Mouse (Mus musculus) ES-E14 (cell line): ENCODE data around the gene Krt75. TPM values are rescaled to one million over a fixed set of nuclear protein-coding genes. Genes with fewer than 3 reads are reported as not detected.

Experiments
- DNase-seq: peaks from one replicate; pipeline ENCODE4 v3.0.0-alpha.2; 2013; ENCODE audit warnings: low read depth, low spot score
- H3K27ac ChIP-seq: 2 replicates; pipeline ENCODE4 v1.5.1; 2012; ENCODE audit warnings: low read depth, mild to moderate bottlenecking, low read length, moderate library complexity, mixed read lengths; ENCODE audit not compliant: poor library complexity, insufficient read depth, severe bottlenecking
- H3K36me3 ChIP-seq: 2 replicates; pipeline ENCODE4 v1.6.1; 2012; ENCODE audit warnings: mild to moderate bottlenecking, low read length, moderate library complexity, mixed read lengths; ENCODE audit not compliant: control insufficient read depth, poor library complexity, insufficient read depth, severe bottlenecking
- H3K4me1 ChIP-seq, 2 experiments: fragments of 150-350 bp in 1 of 2; sonication (generic) in 1 of 2; 2 replicates each; pipeline ENCODE4 v1.6.1; 2012; ENCODE audit warnings: low read length in 2 of 2, mild to moderate bottlenecking in 1 of 2, mixed read lengths in 1 of 2; ENCODE audit not compliant: control insufficient read depth in 2 of 2, insufficient read depth in 2 of 2, poor library complexity in 1 of 2
- H3K4me3 ChIP-seq, 2 experiments: fragments of 150-350 bp in 1 of 2; sonication (generic) in 1 of 2; 2 replicates each; pipeline ENCODE4 v1.5.1; 2012; ENCODE audit warnings: low read length in 2 of 2, low read depth in 1 of 2, mild to moderate bottlenecking in 1 of 2, mixed read lengths in 1 of 2; ENCODE audit not compliant: insufficient read depth in 1 of 2, poor library complexity in 1 of 2, severe bottlenecking in 1 of 2
- H3K9ac ChIP-seq: 2 replicates; pipeline ENCODE4 v1.6.1; 2012; ENCODE audit warnings: low read depth, mild to moderate bottlenecking, low read length, mixed read lengths; ENCODE audit not compliant: poor library complexity, insufficient read depth, severe bottlenecking
- H3K9me3 ChIP-seq: fragments of 150-350 bp; sonication (generic); 2 replicates; pipeline ENCODE4 v1.6.1; 2012; ENCODE audit warnings: low read depth, mild to moderate bottlenecking, low read length; ENCODE audit not compliant: control insufficient read depth, insufficient read depth
- CHD2 ChIP-seq: IDR thresholded peaks from 2 replicates; pipeline ENCODE4 v1.6.1; 2014; ENCODE audit warnings: mild to moderate bottlenecking, low read depth, low read length, inconsistent platforms
- HCFC1 ChIP-seq: IDR thresholded peaks from 2 replicates; pipeline ENCODE4 v1.6.1; 2012; ENCODE audit warnings: low read length, inconsistent platforms, borderline replicate concordance; ENCODE audit not compliant: insufficient read depth
- MAFK ChIP-seq: IDR thresholded peaks from 2 replicates; pipeline ENCODE4 v1.6.1; 2014; ENCODE audit warnings: mild to moderate bottlenecking, low read depth, low read length, inconsistent platforms; ENCODE audit not compliant: insufficient read depth
- ZC3H11A ChIP-seq: IDR thresholded peaks from 2 replicates; pipeline ENCODE4 v1.6.1; 2012; ENCODE audit warnings: low read depth, mild to moderate bottlenecking, inconsistent platforms, low read length, borderline replicate concordance
- ZNF384 ChIP-seq: IDR thresholded peaks from 2 replicates; pipeline ENCODE4 v1.6.1; 2012; ENCODE audit warnings: low read depth, low read length, inconsistent platforms
- in situ Hi-C, 2 experiments: fragments of 600-800 bp; cut with MboI; formaldehyde crosslinking; loops; one replicate each; pipeline ENCODE4 v1.15.1; 2025; ENCODE audit warnings: low sequenced_read_pairs in 2 of 2, inconsistent platforms in 1 of 2; ENCODE audit not compliant: unreplicated experiment in 2 of 2
- total RNA-seq: library from RNA; depleted of rRNA; stranded (reverse); fragments of 300-350 nt; gene quantifications from 2 replicates; pipeline ENCODE4 v1.2.3, GENCODE M21; 2012

The Krt75 gene
- total RNA-seq, 1 experiment: 0.04 TPM

DNA sequence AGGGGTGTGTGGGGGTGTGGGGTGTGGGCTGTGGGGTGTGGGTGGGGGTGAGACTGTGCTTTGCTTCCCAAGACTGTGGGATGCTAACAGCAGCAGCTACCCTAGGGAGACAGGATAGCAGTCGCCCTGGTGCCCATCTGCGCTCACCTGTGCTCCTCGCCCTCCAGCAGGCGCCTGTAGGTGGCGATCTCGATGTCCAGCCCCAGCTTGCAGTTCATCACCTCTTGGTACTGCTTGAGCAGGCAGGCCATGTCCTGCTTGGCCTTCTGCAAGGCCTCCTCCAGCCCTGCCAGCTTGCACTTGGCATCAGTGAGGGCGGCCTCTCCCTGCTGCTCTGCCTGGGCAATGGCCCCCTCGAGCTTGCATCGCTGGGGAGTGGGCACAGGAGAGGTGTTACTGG, 31.2 kb downstream of the Krt75 start:
- in situ Hi-C loops: no loop called here
- H3K9me3 ChIP-seq: no peaks in the 10 kb centered on the region
- H3K27ac ChIP-seq: no peak overlapping the region
- H3K4me1 ChIP-seq: peaks cover 0 to 5% of the 10 kb centered on the region in 2 experiments; a peak in 1 of 4 replicates
- H3K36me3 ChIP-seq: no peaks in the 10 kb centered on the region
- TF ChIP-seq MAFK (no peak), HCFC1 (no peak), CHD2 (no peak), ZNF384 (no peak), ZC3H11A (no peak)
- H3K9ac ChIP-seq: no peak overlapping the region
- DNase-seq: no peak
- H3K4me3 ChIP-seq: no peak overlapping the region

DNA sequence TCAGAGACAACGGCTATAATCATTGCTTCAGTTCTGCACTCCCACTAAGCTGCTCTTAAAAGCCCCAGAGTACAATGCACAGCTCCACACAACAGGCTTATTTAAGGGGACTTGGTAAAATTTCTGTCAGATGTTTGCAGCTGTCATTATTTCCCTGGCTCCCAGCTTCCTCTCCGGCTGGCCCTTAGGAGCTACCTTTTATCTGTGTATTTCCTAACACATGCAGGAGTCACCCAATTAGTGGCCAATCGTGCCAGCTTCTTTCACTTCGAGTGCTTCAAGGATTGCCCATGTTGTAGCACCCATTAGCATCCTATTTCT, 35.2 kb downstream of the Krt75 start:
- TF ChIP-seq MAFK: no peak
- no peak for TF ChIP-seq HCFC1
- no peak for TF ChIP-seq ZNF384
- TF ChIP-seq CHD2: no peak
- TF ChIP-seq ZC3H11A: no peak
- no peak for DNase-seq
- in situ Hi-C loops: no loop called here

DNA sequence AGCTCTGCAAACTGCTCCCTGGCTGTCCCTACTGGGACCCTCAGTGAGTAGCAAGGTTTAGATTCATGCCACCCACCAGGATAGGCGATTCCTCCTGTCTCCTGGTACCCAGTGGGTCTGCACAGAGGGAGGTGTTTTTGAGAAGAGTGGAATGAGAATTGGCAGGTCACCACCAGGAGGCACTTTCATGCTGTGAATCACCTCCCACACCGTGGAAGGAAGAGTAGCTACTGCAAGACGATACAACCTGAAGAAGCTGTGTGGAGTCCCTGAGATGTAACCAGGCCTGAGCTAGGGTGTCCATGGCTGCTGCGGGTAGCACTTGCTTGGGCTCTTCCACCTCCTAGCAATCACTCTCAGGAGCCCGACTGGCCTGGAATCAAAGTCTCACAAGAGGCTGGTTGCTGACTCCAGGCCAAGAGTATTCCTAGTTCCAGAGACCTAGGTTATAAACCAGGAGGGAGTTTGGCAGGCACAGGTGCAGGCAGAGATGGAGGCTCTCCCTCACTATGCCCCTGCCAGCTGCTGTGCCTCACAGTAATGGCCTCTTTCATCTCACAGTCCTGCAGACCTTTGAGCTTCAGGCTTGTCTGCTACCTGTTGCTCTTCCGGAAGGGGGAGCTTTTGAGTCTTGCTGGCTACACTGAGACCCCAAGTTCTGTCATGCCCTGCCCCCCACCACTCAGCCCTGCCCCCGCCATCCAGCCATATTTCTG, 35.7 kb downstream of the Krt75 start:
- H3K9me3 ChIP-seq: no peaks in the 10 kb centered on the region
- H3K27ac ChIP-seq: no peak overlapping the region
- no peak for TF ChIP-seq MAFK
- H3K4me3 ChIP-seq: no peak overlapping the region
- in situ Hi-C loops: no loop called here
- DNase-seq: no peak
- H3K4me1 ChIP-seq: peaks cover 0 to 5% of the 10 kb centered on the region in 2 experiments; a peak in 1 of 4 replicates
- H3K36me3 ChIP-seq: no peaks in the 10 kb centered on the region
- no peak overlapping the region for H3K9ac ChIP-seq

More for the DNA sequence above, 35.2 kb downstream of the Krt75 start:
- Histone ChIP-seq H3K9me3 (no peaks in the 10 kb centered on the region), H3K9ac (no peak overlapping the region), H3K4me1 (peaks cover 0 to 5% of the 10 kb centered on the region in 2 experiments; a peak in 1 of 4 replicates), H3K36me3 (no peaks in the 10 kb centered on the region), H3K4me3 (no peak overlapping the region), H3K27ac (no peak overlapping the region)

DNA sequence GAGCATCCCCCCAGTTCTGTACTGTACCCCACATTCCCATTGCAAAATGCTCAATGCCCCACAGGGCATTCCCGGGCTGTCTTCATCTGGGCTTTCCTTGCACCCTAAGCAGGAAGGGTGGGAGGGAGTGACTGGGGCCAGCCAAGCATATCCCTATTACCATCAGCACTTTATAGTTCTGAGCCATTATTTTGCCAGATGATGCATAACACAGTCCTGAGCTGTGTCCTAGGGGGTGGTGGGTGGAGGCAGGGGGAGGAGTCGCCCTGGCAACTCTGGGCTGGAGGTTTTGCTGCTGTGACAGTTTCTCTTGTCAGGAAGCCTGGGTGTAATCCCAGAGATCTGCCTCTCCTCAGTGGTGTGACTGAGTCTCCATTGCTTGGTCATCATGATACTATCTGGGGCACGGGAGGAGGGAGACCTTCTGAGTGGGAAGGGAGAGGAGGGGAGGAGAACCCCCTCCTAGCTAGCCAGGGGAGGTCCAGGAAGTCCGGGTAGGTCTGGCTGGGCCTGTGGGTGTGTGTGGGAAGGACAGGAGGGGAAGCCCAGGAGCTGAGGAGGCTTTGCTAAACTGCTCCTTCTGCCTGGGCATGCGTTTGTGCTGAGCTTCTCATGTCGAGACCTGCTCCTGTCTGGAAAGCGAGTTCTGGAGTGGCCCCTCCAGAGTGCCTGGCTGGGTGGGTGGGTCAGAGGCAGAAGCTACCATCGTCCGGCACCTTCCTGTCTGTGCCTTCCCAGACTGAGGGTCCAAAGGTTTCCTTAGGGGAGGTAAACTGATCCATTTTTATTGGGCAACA, 37.5 kb downstream of the Krt75 start:
- in situ Hi-C loops: no loop called here

More for the DNA sequence above, 37.5 kb downstream of the Krt75 start:
- no peak for DNase-seq
- no peak overlapping the region for H3K27ac ChIP-seq
- H3K4me1 ChIP-seq: no peaks in the 10 kb centered on the region
- no peak for TF ChIP-seq ZC3H11A
- no peak for TF ChIP-seq HCFC1
- TF ChIP-seq ZNF384: no peak
- TF ChIP-seq MAFK: no peak
- no peak for TF ChIP-seq CHD2
- no peaks in the 10 kb centered on the region for H3K9me3 ChIP-seq
- no peak overlapping the region for H3K4me3 ChIP-seq
- no peaks in the 10 kb centered on the region for H3K36me3 ChIP-seq
- no peak overlapping the region for H3K9ac ChIP-seq
